Mouse (Mus musculus): ENCODE data around the gene Krtap4-6.
A peak's percentile ranks its signal among the peaks of the same experiment; 100 is the strongest.
"Not testable (repeated sequence)": the region's sequence is repeated elsewhere in the genome, so short reads cannot be mapped to it uniquely, and the experiment has no call there.

The Krtap4-6 gene

DNA sequence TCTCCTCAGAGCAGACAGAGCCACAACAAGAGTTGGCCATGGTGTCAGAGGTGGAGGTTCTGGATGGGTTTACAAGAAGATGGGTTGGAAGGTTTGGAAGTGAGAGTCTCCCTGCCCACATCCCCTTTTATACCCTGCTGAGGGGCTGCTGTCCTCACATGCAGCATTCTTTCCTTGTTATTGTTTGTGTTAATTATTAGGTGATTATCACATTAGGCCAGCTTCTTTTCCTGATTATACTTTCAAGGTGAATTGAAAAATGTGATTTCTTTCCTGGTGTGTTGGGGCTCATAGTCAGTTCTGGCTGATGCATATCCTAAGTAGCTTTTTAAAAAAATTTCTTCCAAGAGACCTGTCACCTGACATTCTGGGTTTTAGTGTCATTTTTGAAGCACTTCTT, at the start of gene Krtap4-6:
Gene Krtap4-6, minus strand, starts transcription at position 101 of the 400 bp plus-strand sequence.
- DNase-seq (ENCODE audit: low spot score in 2 of 2): no peak

DNA sequence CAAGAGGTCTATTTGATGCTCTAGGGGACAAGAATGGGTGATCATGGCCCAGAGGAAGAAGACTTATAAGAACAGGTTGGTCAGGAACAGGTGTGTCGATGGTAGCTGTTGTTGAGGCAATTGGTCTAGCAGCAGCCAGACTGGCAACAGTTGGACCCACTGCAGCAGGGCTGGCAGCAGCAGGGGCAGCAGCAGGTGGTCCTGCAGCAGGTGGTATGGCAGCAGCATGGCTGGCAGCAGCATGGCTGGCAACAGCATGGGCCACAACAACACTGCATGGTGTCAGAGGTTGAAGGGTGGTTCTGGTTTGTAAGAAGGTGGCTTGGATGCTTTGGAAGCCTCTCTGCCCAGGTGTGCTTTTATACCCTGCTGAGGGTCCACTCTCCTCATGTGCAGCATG, 24.7 kb upstream of the Krtap4-6 start, which contains the start of gene Gm14190:
Gene Gm14190, minus strand, starts transcription at position 278 of the 400 bp plus-strand sequence.
- DNase-seq (ENCODE audit: low spot score in 2 of 2): no peak

- not testable (repeated sequence) for DNase-seq (ENCODE audit: low spot score in 2 of 2)
Measured at GRCm38 (mm10) chr11:99685235-99685634, 19.5 kb upstream of the Krtap4-6 start.

GRCm38 (mm10) chr11:99683481-99683880, 17.7 kb upstream of the Krtap4-6 start:
- DNase-seq (ENCODE audit: low spot score in 2 of 2): peak in 1 of 2 experiments; percentile 9

DNA sequence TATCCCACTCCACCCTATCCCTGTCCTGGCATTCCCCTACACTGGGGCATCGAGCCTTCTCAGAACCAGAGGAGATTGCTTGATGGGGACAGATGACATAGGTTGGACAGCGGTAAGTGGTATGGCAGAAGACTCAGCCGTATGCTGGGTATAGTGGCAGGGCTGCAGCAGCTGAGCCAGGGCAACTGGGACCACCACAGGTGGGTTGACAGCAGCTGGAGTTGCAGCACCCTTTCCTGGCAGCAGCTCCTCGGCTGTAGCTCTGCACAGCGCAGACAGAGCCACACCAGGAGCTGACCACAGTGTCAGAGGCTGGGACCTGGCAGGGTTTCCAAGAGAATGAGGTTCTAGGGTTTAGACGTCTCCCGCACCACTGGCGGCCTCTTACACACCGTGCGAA, 3.0 kb downstream of the Krtap4-6 start:
- no peak for DNase-seq (ENCODE audit: low spot score in 2 of 2)

DNA sequence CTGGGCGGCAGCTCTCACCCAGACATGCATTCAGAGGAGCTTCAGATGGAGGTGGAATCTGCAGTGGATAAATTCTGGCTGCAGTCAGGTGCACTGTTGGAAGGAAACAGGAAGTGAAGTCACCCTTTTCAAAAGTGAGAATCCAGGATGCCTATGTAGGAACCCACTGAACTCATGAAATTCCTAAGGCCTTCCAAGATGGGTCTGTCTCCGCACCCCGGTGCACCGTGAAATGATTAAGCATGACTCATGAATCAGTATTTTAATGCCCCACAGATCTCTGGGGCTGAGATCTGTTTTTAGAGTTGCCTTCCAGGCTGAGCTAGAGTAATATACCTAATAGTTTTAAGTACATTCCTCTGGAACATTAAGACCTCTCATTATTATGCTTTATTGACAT, 6.5 kb downstream of the Krtap4-6 start:
- DNase-seq (ENCODE audit: low spot score in 2 of 2): no peak

GRCm38 (mm10) chr11:99658467-99659010, 7.2 kb downstream of the Krtap4-6 start, which contains the start of gene Gm11563:
Gene Gm11563 (minus strand): TSS chr11:99658960.
- DNase-seq (ENCODE audit: low spot score in 2 of 2): not testable (repeated sequence)

GRCm38 (mm10) chr11:99657051-99657450, 8.7 kb downstream of the Krtap4-6 start:
- no peak for DNase-seq (ENCODE audit: low spot score in 2 of 2)

GRCm38 (mm10) chr11:99650136-99650535, 15.6 kb downstream of the Krtap4-6 start, which contains the start of gene Gm11555:
Gene Gm11555 (minus strand): TSS chr11:99650236.
- no peak for DNase-seq (ENCODE audit: low spot score in 2 of 2)

DNA sequence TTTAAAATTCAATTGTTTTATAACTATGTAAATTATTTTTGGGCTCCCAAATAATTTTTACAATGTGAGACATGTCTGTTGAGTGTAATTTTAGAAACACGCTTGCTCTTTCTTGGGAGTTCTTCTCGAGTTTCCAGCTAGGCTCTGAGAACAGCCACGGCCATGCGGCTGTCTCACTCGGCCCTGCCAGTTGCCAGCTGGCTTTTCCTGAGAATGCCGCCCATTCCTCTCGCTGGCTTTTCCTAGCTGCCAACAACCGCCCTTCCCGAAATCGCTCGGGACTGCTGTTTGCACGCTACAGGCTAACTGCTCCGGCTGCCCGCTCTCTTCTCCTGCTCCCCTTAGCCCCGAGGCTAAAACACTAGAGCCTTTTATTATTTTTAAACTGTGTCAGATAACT, 19.3 kb downstream of the Krtap4-6 start:
- no peak for DNase-seq (ENCODE audit: low spot score in 2 of 2)

- no peak for DNase-seq (ENCODE audit: low spot score in 2 of 2)
Measured at GRCm38 (mm10) chr11:99644351-99644750, 21.4 kb downstream of the Krtap4-6 start.

DNA sequence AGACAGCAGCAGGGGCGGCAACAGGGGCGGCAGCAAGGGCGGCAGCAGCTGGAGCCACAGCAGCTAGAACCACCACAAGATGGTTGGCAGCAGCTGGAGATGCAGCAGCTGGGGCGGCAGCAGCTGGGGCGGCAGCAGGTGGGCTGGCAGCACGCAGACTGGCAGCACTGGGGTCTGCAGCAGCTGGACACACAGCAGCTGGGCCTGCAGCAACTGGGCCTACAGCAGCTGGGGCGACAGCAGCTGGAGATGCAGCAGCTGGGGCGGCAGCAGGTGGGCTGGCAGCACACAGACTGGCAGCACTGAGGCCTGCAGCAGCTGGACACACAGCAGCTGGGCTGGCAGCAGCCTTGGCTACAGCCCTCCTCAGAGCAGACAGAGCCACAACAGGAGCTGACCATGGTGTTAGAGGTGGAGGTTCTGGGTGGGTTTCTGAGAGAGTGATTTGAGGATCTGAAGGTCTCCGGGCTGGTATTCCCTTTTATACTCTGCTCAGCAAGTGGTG, 22.1 kb downstream of the Krtap4-6 start, which contains the start of gene Krtap4-7:
Gene Krtap4-7, minus strand, starts transcription at position 455 of the 505 bp plus-strand sequence.
- DNase-seq (ENCODE audit: low spot score in 2 of 2): not testable (repeated sequence)

DNA sequence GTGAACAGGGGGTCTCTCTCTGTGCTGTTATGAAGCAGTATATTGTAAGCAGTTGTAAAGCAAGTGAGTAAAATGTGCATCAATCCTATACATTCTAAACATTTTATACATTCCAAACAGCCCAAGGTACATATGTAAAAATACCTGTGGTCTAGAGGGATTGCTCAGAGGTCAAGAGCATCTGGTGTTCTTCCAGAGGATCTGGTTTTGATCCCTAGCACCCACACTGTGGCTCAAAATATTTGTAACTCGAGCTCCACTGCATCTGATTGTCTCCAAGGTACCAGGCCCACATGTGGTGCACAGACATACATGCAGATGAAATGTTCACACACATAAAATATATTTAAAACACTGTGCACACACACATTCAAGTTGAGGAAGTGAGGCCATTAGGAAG, 24.8 kb downstream of the Krtap4-6 start:
- no peak for DNase-seq (ENCODE audit: low spot score in 2 of 2)

DNA sequence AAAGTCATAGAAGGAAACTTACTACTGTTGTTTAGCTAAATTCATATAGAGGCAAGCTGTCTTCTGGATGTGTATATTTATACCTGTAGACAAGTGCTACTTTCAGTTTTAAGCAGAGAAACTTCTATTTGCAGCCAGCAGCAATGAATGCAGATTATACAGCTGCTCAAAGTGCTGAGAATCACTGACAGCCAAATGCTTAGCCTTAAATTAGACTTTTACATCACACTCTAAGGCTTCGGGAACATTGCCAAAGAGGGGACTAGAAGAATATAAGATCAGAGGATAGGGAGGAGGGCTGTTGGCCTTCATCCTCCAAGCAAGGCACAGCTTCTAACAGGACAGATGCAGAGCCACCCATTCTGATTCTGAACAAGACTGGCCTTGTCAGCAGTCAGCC, 28.7 kb downstream of the Krtap4-6 start:
- DNase-seq (ENCODE audit: low spot score in 2 of 2): no peak

DNA sequence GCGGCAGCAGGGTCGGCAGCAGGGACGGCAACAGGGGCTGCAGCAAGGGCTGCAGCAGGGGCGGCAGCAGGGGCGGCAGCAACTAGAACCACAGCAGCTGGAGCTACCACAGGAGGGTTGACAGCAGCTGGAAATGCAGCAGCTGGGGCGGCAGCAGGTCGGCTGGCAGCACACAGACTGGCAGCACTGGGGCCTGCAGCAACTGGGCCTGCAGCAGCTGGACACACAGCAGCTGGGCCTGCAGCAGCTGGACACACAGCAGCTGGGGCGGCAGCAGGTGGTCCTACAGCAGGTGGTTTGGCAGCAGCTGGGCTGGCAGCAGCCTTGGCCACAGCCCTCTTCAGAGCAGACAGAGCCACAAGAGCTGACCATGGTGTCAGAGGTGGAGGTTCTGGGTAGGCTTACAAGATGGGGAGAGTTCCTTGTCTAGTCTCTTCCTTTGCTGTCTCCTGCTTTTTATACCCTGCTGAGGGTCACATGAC, 31.1 kb downstream of the Krtap4-6 start, which contains the start of gene Krtap4-2:
Gene Krtap4-2, minus strand, starts transcription at position 432 of the 482 bp plus-strand sequence.
- no peak for DNase-seq (ENCODE audit: low spot score in 2 of 2)

DNA sequence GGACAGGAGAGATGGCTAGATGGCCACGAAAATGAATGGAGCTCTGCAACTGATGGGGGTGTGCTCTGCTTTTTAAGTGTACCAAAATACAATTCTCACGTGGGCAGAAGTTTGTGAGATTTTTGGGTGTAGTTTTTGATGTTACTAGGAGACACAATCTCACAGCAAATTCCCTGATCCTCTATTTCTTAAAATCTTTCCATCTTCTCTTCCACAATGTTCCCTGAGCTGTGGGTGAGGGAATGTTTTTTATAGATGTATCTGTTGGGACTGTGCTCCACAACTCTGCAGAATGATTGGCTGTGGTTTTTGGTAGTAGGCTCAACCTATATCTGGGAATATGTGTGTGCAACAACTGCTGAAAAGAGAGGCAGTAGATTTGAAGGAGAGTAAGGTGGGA, 32.5 kb downstream of the Krtap4-6 start:
- no peak for DNase-seq (ENCODE audit: low spot score in 2 of 2)

DNA sequence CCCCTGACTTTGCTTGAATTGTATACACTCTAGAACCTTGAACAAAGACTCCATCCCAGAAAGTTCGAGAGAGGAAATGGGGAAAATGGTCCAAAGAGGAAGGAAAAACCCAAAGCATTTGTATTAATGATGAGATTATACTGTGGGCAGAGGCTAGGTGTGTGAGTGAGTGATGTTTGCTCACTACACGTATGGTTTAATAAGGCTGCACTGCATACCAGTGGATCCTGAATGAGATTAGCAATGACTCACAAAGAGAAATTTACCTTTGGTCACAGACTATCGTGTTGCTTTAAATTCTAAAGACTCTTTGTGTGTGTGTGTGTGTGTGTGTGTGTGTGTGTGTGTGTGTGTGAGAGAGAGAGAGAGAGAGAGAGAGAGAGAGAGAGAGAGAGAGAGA, 34.9 kb downstream of the Krtap4-6 start:
- DNase-seq (ENCODE audit: low spot score in 2 of 2): no peak

- DNase-seq (ENCODE audit: low spot score in 2 of 2): no peak
Measured at GRCm38 (mm10) chr11:99628138-99628537, 37.6 kb downstream of the Krtap4-6 start, which contains the start of gene Krtap4-1. Gene Krtap4-1 (minus strand): TSS chr11:99628238.

- DNase-seq (ENCODE audit: low spot score in 2 of 2): no peak
Measured at GRCm38 (mm10) chr11:99620335-99620734, 45.4 kb downstream of the Krtap4-6 start, which contains the start of gene Gm11562. Gene Gm11562 (minus strand): TSS chr11:99620435.

Data from cerebellum, postnatal 4 days (tissue).